ENCODE assay signal across 8 mouse cellular contexts in genomic region chr9:66305121-66306112, GRCm38 (mm10). TPM values are rescaled to one million over a fixed set of nuclear protein-coding genes. Genes with fewer than 3 reads are reported as not detected.
DNase-seq lines count a peak whose midpoint lies in the region; ATAC-seq and TF ChIP-seq lines count a peak whose summit lies in the region.

No protein-coding gene starts in this region.

- TF ChIP-seq POLR2A in brain, embryonic 14.5 days (IDR thresholded peaks at IDR 0.05; ENCODE audit: borderline replicate concordance, extremely low read depth, insufficient read depth, insufficient read length, poor library complexity, severe bottlenecking), result no peak

- peak overlapping the region; percentile 35; the same call in 1 of the 2 replicates for H3K9ac ChIP-seq in forebrain, embryonic 14.5 days (ENCODE audit: low read length)
- 0 out of 2 replicates have a peak overlapping the region, but pooled peaks have one; percentile 4 for H3K9ac ChIP-seq in lung, embryonic 15.5 days

- DNase-seq in G1E (ENCODE audit: low spot score), result no peak
- peak; percentile 71 for DNase-seq in brain, embryonic 14.5 days (ENCODE audit: low read depth)
- peak; percentile 56 for DNase-seq in forebrain, embryonic 14.5 days (ENCODE audit: low spot score)
- peak; percentile 50 to 62 for DNase-seq in heart, postnatal 36 days
- DNase-seq in layer of hippocampus, adult 9-10 months (ENCODE audit: low spot score), result peak; percentile 56
- peak; percentile 79 to 83 for DNase-seq in right cerebral cortex, postnatal 10 days (ENCODE audit: low spot score in 2 of 2)
- no peak for DNase-seq in embryo, embryonic 10.5 days (ENCODE audit: low spot score)

- ATAC-seq in G1E (ENCODE audit: extremely low read depth, insufficient number of reproducible peaks, low FRiP score, poor library complexity, severe bottlenecking), result no peak
- peak; percentile 50; the same call in 1 of the 2 replicates for ATAC-seq in forebrain, embryonic 14.5 days
- ATAC-seq in lung, embryonic 15.5 days (ENCODE audit: borderline replicate concordance, extremely low read depth, low FRiP score, low TSS enrichment), result no peak

- WGBS in forebrain, embryonic 14.5 days, result 51% methylated on average over 25 of the region's 25 CpGs
- 46% methylated on average over 25 of the region's 25 CpGs for WGBS in lung, embryonic 15.5 days

- H3K36me3 ChIP-seq in G1E (replicated peaks), result no peaks in the 10 kb centered on the region
- no peaks in the 10 kb centered on the region for H3K36me3 ChIP-seq in forebrain, embryonic 14.5 days (ENCODE audit: control insufficient read depth, insufficient read depth, low read length)
- H3K36me3 ChIP-seq in lung, embryonic 15.5 days, result no peaks in the 10 kb centered on the region

- intact Hi-C loops in heart, postnatal 36 days (cut with DNase I), result no loop called here

- H3K4me3 ChIP-seq in G1E (ENCODE audit: low read depth, low read length), result peak overlapping the region; percentile 57; the same call in 1 of the 2 replicates
- peak overlapping the region; percentile 2; the same call in 1 of the 2 replicates for H3K4me3 ChIP-seq in forebrain, embryonic 14.5 days (ENCODE audit: low read depth, low read length)
- H3K4me3 ChIP-seq in lung, embryonic 15.5 days, result peak overlapping the region; percentile 29

- peak overlapping the region; percentile 54 for H3K27ac ChIP-seq in forebrain, embryonic 14.5 days (ENCODE audit: low read depth, low read length)
- no peak overlapping the region for H3K27ac ChIP-seq in lung, embryonic 15.5 days

- no peaks in the 10 kb centered on the region for H3K9me3 ChIP-seq in G1E (replicated peaks)
- H3K9me3 ChIP-seq in forebrain, embryonic 14.5 days (replicated peaks; ENCODE audit: control insufficient read depth, low read length), result no peaks in the 10 kb centered on the region
- H3K9me3 ChIP-seq in lung, embryonic 15.5 days, result no peaks in the 10 kb centered on the region

- peak overlapping the region; percentile 39 for H3K4me2 ChIP-seq in forebrain, embryonic 14.5 days (ENCODE audit: low read length)
- peak overlapping the region; percentile 42 for H3K4me2 ChIP-seq in lung, embryonic 15.5 days

- TF ChIP-seq CTCF in G1E (IDR thresholded peaks at IDR 0.05; ENCODE audit: low read depth, low read length), result no peak
- TF ChIP-seq CTCF in brain, embryonic 14.5 days (IDR thresholded peaks at IDR 0.05; ENCODE audit: borderline replicate concordance, extremely low read depth, insufficient read depth, insufficient read length), result no peak

- H3K27me3 ChIP-seq in G1E (ENCODE audit: insufficient read depth, low read length), result peaks cover 5% of the 10 kb centered on the region; the same call in 1 of the 2 replicates
- no peaks in the 10 kb centered on the region for H3K27me3 ChIP-seq in forebrain, embryonic 14.5 days (replicated peaks; ENCODE audit: control insufficient read depth, insufficient read depth, low read length)
- H3K27me3 ChIP-seq in lung, embryonic 15.5 days, result no peaks in the 10 kb centered on the region

- H3K4me1 ChIP-seq in G1E (ENCODE audit: insufficient read depth, low read depth, low read length), result peaks cover 22% of the 10 kb centered on the region
- H3K4me1 ChIP-seq in forebrain, embryonic 14.5 days (ENCODE audit: control insufficient read depth, insufficient read depth, low read length), result peaks cover 7% of the 10 kb centered on the region; the same call in 1 of the 2 replicates
- peaks cover 4% of the 10 kb centered on the region; the same call in 1 of the 2 replicates for H3K4me1 ChIP-seq in lung, embryonic 15.5 days

RNA-seq across cellular contexts. Expression of gene Herc1, which starts 44.8 kb away (rescaled TPM):
- total RNA-seq in G1E (2014; fragmentation: Nextera tagmentation) (99.8 and 160 TPM in 2 replicates), G1E (2017) (91.7 and 105 TPM in 2 replicates)
- polyA plus RNA-seq in G1E (2012), result 4.0 and 7.0 TPM in 2 replicates
- 54.5 and 66.5 TPM in 2 replicates for polyA plus RNA-seq in brain, embryonic 14.5 days (2012; rRNA removed)
- 31.9 and 44.3 TPM in 2 replicates for polyA plus RNA-seq in forebrain, embryonic 14.5 days (2014; fragmentation: Nextera tagmentation; extraction: Ambion mirVana)
- 10 to 100 TPM; 36.8 to 40.2 TPM for total RNA-seq in heart, postnatal 36 days (2021)
- 17.8 and 18.9 TPM in 2 replicates for polyA plus RNA-seq in lung, embryonic 15.5 days (2015; fragmentation: Nextera tagmentation; extraction: Ambion mirVana)

Comparison
In these comparisons a context has a peak if more than half of its experiments do, and no peak if none do; other contexts are left out.
1. DNase-seq: peak in brain, embryonic 14.5 days (single experiment), forebrain, embryonic 14.5 days (single experiment), heart, postnatal 36 days (2 of 2), layer of hippocampus, adult 9-10 months (single experiment) and right cerebral cortex, postnatal 10 days (2 of 2); none in G1E (single experiment) and embryo, embryonic 10.5 days (single experiment).
2. H3K4me3 ChIP-seq: peak in every context shown above with its lines; median percentile 57 in G1E; 29 in lung, embryonic 15.5 days; 2 in forebrain, embryonic 14.5 days.